Mouse (Mus musculus) embryonic facial prominence, embryonic 12.5 days (tissue): Measurements from ENCODE around the gene Eif1ax. TPM values are rescaled to one million over a fixed set of nuclear protein-coding genes. Genes with fewer than 3 reads are reported as not detected.
"Not testable (repeated sequence)": the region's sequence is repeated elsewhere in the genome, so short reads cannot be mapped to it uniquely, and the experiment has no call there.

ENCODE experiments used
- ATAC-seq: fragments of 200-750 bp; cut with Nextera tagmentation; 2 replicates; pipeline ENCODE4 v1.8.0; 2017; ENCODE audit not compliant: insufficient number of reproducible peaks, insufficient read depth, low FRiP score, low TSS enrichment
- H3K27ac ChIP-seq: fragments of 300-500 bp; sonication (generic); 2 replicates; pipeline ENCODE4 v1.5.1; 2016; ENCODE audit warnings: mild to moderate bottlenecking
- H3K27me3 ChIP-seq: fragments of 300-500 bp; sonication (generic); 2 replicates; pipeline ENCODE4 v1.6.1; 2016; ENCODE audit warnings: mild to moderate bottlenecking, moderate library complexity
- H3K36me3 ChIP-seq: fragments of 300-500 bp; sonication (generic); 2 replicates; pipeline ENCODE4 v1.6.1; 2016; ENCODE audit warnings: mild to moderate bottlenecking
- H3K4me1 ChIP-seq: fragments of 300-500 bp; sonication (generic); 2 replicates; pipeline ENCODE4 v1.6.1; 2016
- H3K4me2 ChIP-seq: fragments of 300-500 bp; sonication (generic); replicated peaks from 2 replicates; pipeline ENCODE4 v1.6.1; 2016; ENCODE audit warnings: mild to moderate bottlenecking, moderate library complexity
- H3K4me3 ChIP-seq: fragments of 300-500 bp; sonication (generic); 2 replicates; pipeline ENCODE4 v1.5.1; 2016; ENCODE audit warnings: mild to moderate bottlenecking
- H3K9ac ChIP-seq: fragments of 300-500 bp; sonication (generic); 2 replicates; pipeline ENCODE4 v1.6.1; 2016; ENCODE audit warnings: mild to moderate bottlenecking, moderate library complexity
- H3K9me3 ChIP-seq: fragments of 300-500 bp; sonication (generic); 2 replicates; pipeline ENCODE4 v1.6.1; 2016; ENCODE audit warnings: mild to moderate bottlenecking, moderate library complexity
- WGBS: fragments of 180-500 bp; shearing (Covaris S2); methylation state at CpG from one replicate; pipeline ENCODE4 v1.1.7; 2016; 5-methylcytosine and 5-hydroxymethylcytosine counted together
- polyA plus RNA-seq: library from polyadenylated mRNA; unstranded; fragments of >200 nt; fragmentation: Nextera tagmentation; extraction: Ambion mirVana; gene quantifications from 2 replicates; pipeline ENCODE4 v1.2.1, GENCODE M21; 2016

Gene Eif1ax
- polyA plus RNA-seq = 122 and 137 TPM in 2 replicates

DNA sequence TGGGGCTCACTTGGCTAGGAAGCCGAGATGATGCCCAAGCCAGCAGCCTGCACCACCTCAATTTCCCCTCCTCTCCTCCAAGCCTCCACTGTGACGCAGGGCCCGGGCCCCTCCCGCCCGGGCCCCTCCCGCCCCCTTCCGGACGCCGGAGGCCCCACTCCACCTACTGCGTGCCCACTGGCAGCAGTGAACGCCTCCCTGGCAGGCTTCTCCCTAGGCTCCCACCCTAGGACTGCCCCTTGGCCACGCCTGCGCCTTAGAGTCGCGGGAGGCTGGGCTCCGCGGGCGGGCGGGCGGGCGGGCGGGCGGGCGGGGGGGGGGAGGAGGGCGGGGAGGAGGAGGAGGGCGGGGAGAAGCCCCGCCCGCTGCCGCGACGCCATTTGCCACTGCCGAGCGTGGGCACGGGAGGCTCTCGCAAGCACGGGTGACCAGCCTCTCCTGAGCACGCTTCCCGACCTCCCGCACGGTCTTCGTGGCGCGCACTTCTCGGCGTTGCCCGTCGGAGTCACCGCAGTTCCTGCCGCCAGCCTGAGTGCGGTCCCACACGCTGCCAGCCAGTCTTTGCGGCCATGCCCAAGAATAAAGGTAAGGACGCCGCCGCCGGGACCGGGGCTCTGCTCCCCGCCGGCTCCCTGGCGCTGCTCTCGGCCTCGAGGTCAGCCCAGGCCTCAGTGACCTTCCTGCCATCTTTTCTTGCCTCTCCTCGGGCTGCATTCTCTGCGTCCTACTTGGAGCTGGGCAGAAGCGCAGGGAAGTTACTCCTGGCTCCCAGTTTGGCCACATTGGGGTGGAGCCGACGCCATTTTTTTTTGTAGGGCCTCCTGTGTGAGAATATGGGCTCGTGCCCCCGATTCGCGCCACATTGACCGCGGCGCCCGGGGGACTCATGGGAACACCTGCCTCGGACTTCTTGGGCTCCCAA is at the start of gene Eif1ax:
Gene Eif1ax, plus strand, starts transcription at position 348 of the 922 bp plus-strand sequence.
- H3K9me3 ChIP-seq = no peaks in the 10 kb centered on the region
- 24% methylated on average over 58 of the region's 76 CpGs for WGBS
- peak within 1 kb of the TSS; percentile 63; the same call in 1 of the 2 replicates for H3K27ac ChIP-seq

DNA sequence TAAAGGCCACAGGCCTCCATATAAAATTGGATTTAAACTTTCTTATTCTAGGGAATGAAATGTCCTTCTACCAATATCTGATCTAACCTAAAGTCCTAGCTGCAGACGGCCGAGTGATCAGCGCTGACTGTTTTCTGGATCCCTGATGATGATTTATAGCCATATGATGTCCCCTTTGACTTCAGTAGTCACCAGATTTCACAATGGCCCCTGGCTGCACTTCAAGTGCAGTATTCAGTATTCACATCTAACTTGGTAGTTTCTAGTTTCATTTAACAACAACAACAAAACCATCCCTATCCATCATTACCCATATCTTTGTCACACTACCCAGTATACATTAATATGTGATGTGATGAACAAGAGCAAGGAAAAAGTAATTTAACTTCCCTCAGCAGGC is 7.5 kb upstream of the Eif1ax start:
- ATAC-seq = no peak
- Histone ChIP-seq H3K27ac (no peak overlapping the region), H3K9me3 (no peaks in the 10 kb centered on the region), H3K36me3 (0 out of 2 replicates have a peak, but pooled peaks cover 6% of the 10 kb centered on the region), H3K4me2 (no peak overlapping the region), H3K27me3 (no peaks in the 10 kb centered on the region), H3K4me1 (no peaks in the 10 kb centered on the region), H3K4me3 (no peak overlapping the region), H3K9ac (no peak overlapping the region)
- 86% methylated on average over 3 of the region's 3 CpGs for WGBS

More for the DNA sequence above, at the start of gene Eif1ax:
- Histone ChIP-seq H3K9ac (peak within 1 kb of the TSS; percentile 60), H3K4me2 (peak within 1 kb of the TSS; percentile 48), H3K36me3 (no peaks in the 10 kb centered on the region), H3K4me1 (no peaks in the 10 kb centered on the region), H3K27me3 (0 out of 2 replicates have a peak, but pooled peaks cover 3% of the 10 kb centered on the region), H3K4me3 (peak within 1 kb of the TSS; percentile 61)
- ATAC-seq = peak; percentile 97

DNA sequence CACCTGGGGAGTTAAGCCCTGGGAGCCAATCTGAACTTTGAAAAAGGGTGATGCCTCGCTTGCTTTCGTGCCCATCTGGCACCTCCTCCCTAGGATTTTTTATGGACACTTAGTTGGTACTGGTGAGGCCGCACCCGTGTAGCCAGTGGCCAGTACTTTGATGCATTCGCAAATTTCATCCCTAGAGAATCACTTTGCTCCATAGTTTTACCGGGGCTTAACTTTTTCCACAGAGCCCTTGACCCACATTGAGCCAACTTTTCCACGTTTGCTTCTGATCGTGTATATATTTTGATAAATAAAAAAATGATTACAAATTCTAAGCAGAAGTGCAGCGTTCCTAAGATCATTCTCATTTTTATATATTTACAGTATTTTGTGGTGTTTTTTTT is 771 bp downstream of the Eif1ax start:
- Histone ChIP-seq H3K9ac (peak overlapping the region; percentile 60), H3K9me3 (no peaks in the 10 kb centered on the region), H3K36me3 (peaks cover 2% of the 10 kb centered on the region; the same call in 1 of the 2 replicates), H3K27ac (peak overlapping the region; percentile 63; the same call in 1 of the 2 replicates), H3K4me1 (no peaks in the 10 kb centered on the region), H3K4me3 (peak overlapping the region; percentile 61), H3K27me3 (0 out of 2 replicates have a peak, but pooled peaks cover 3% of the 10 kb centered on the region), H3K4me2 (peak overlapping the region; percentile 48)
- 17% methylated on average over 9 of the region's 9 CpGs for WGBS
- ATAC-seq = no peak

DNA sequence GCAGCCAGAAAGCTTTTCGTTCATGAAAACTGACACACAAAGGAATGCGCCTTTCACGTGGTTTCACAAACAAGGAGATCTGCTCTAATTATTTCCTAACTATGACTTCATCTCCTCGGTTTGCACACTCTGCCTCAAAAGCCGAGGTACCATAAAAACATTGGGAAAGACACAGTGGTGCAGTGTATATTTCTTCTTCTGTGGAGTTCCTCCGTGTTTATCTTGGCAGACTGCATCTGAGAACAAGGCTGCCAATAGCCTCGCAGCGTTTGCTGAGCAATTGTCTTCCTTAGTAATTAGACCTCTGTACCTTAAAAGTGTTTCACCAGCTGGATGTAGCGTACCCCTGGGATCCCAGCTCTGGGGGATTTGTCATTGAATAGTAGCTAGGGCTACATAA is 15.1 kb downstream of the Eif1ax start:
- H3K27ac ChIP-seq = no peak overlapping the region
- H3K27me3 ChIP-seq = no peaks in the 10 kb centered on the region
- no peak overlapping the region for H3K4me3 ChIP-seq
- no peaks in the 10 kb centered on the region for H3K4me1 ChIP-seq
- no peak overlapping the region for H3K9ac ChIP-seq
- 77% methylated on average over 9 of the region's 9 CpGs for WGBS
- ATAC-seq = no peak
- H3K9me3 ChIP-seq = no peaks in the 10 kb centered on the region
- no peaks in the 10 kb centered on the region for H3K36me3 ChIP-seq
- H3K4me2 ChIP-seq = no peak overlapping the region

DNA sequence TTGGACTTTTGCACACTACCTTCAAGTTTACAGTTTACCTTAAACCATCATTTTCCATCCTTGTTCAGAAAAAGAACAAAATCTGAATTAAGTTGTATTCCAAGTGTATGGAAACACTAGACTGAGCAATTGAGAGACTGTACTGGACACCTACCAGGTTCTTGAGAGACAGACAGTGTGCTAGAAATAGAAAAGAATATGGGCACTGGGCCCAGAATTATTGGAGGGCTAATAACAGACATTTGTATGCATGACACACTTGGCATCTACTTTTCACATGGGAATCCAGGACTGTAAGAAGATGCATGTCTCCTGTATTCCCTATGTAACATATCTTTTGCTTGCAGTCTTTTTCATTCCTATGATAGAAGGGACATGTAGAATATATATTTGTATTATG is 17.0 kb downstream of the Eif1ax start:
- Histone ChIP-seq H3K9ac (no peak overlapping the region), H3K4me3 (no peak overlapping the region), H3K27me3 (no peaks in the 10 kb centered on the region), H3K4me2 (no peak overlapping the region), H3K36me3 (no peaks in the 10 kb centered on the region), H3K4me1 (no peaks in the 10 kb centered on the region), H3K27ac (no peak overlapping the region), H3K9me3 (no peaks in the 10 kb centered on the region)
- ATAC-seq = no peak

DNA sequence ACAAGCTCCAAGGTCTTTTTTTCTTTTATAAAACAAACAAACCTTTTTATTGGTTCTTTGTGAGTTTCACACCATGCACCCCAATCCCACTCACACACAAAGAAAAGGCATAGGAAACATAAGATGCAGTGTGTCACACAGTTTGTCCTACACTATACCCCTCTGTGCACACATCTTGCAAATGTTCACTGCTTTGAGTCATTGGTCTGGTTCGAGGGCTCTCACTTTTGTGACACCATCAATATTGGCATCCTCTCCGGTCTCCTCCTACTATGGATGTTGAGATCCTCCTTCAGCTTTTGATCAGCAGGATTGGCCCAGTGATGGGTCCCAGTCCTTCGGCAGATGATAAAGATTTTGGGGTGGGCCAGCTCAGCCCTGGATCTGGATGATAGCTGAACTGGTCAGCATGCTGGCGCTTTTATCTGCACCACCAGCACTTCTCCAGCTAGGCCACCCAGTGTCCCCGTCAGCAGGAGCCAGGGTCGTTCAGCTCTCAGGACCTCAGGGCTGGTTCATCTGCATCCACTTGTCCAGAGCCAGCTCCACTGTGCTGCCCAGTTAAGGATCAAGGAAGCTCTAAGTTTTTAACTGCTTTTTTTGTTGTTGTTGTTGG is 18.5 kb downstream of the Eif1ax start:
- H3K9ac ChIP-seq = no peak overlapping the region
- H3K9me3 ChIP-seq = no peaks in the 10 kb centered on the region
- WGBS = 80% methylated on average over 6 of the region's 6 CpGs
- H3K4me3 ChIP-seq = no peak overlapping the region
- H3K4me1 ChIP-seq = no peaks in the 10 kb centered on the region
- no peak overlapping the region for H3K4me2 ChIP-seq
- ATAC-seq = no peak
- H3K27me3 ChIP-seq = no peaks in the 10 kb centered on the region
- no peaks in the 10 kb centered on the region for H3K36me3 ChIP-seq
- no peak overlapping the region for H3K27ac ChIP-seq

DNA sequence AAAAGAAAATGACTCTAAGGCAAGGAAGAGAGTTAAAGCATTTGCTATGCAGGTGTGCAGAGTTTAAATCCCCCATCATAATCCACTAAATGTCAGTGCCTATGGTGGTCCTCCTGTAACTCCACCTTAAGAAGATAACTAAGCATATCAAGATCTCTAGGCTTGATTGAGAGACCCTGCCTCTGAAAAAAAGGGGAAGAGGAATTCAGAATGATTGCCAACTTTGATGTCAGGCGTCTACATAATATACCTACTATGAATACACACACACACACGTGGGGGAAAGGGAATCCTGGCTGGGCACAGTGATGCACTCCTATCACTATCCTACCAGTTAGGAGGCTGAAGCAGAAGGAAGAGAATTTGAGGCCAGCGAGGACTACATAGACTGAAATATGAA is 19.3 kb downstream of the Eif1ax start:
- no peaks in the 10 kb centered on the region for H3K4me1 ChIP-seq

DNA sequence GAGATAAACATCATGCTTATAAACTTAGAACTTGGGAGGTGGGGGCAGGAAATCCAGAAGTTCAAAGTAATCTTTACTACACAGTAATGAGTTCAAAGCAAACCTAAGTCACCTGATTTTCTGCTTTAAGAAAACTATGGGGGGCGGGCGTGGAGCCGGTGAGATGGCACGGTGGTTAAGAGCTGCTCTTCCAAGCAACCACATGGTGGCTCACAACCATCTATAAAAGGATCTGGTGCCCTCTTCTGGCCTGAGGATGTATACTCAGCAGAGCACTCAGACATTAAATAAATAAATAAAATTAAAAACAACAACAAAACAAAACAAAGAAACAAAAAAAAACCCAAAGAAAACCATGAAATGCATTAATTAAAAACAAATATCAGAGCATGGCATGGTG is 37.3 kb downstream of the Eif1ax start:
- Histone ChIP-seq H3K36me3 (no peaks in the 10 kb centered on the region), H3K9me3 (no peaks in the 10 kb centered on the region), H3K4me1 (no peaks in the 10 kb centered on the region), H3K27ac (no peak overlapping the region), H3K9ac (no peak overlapping the region), H3K27me3 (peaks cover 12% of the 10 kb centered on the region), H3K4me3 (no peak overlapping the region), H3K4me2 (no peak overlapping the region)
- WGBS = 39% methylated on average over 4 of the region's 4 CpGs
- no peak for ATAC-seq

More for the DNA sequence above, 19.3 kb downstream of the Eif1ax start:
- Histone ChIP-seq H3K27ac (no peak overlapping the region), H3K27me3 (no peaks in the 10 kb centered on the region), H3K4me3 (no peak overlapping the region), H3K36me3 (no peaks in the 10 kb centered on the region), H3K9ac (no peak overlapping the region), H3K9me3 (no peaks in the 10 kb centered on the region), H3K4me2 (no peak overlapping the region)
- ATAC-seq = no peak
- 81% methylated on average over 3 of the region's 3 CpGs for WGBS

DNA sequence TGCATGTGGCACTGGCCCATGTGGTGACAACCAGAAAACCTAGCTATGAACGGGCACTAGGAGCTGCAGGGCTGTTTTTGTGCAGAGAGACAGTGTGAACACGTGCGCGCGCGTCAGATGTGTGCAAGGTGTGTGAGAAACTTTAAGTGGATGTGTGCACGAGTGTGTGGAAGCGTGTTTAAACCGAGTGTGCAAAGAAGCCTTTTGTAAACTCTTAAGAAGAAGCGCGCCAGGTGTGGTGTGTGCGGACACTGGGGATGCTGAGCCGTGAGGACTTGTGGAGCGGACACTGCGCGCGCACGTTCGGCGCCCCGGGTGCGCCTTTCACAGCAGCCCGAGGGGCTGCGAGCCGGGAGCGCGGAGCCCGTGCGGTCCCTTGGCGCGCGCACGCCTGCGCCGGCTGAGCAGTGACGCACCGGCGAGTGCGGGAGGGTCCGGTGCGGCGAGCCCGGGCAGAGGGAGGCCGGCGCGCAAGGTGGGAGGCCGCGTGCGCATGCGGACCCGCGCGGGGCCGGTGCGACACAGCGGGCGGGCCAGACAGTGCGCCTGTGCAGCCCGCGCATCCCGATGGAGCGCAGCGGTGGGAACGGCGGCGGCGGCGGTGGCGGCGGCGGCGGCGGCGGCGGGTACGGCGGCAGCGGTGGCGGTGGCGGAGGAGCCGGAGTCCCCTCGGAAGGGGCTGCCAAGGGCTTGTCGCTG is 42.3 kb downstream of the Eif1ax start, which contains the start of gene Map7d2:
Gene Map7d2, plus strand, starts transcription at position 443 of the 699 bp plus-strand sequence.
- peak within 1 kb of the TSS; percentile 88 for H3K4me2 ChIP-seq
- H3K9ac ChIP-seq = peak within 1 kb of the TSS; percentile 42; the same call in 1 of the 2 replicates
- WGBS = 31% methylated on average over 50 of the region's 83 CpGs
- H3K4me3 ChIP-seq = peak within 1 kb of the TSS; percentile 52
- no peak within 1 kb of the TSS for H3K27ac ChIP-seq
- no peaks in the 10 kb centered on the region for H3K36me3 ChIP-seq
- peak; percentile 67; the same call in 1 of the 2 replicates for ATAC-seq
- H3K27me3 ChIP-seq = peaks cover 36% of the 10 kb centered on the region
- no peaks in the 10 kb centered on the region for H3K4me1 ChIP-seq
- H3K9me3 ChIP-seq = no peaks in the 10 kb centered on the region

DNA sequence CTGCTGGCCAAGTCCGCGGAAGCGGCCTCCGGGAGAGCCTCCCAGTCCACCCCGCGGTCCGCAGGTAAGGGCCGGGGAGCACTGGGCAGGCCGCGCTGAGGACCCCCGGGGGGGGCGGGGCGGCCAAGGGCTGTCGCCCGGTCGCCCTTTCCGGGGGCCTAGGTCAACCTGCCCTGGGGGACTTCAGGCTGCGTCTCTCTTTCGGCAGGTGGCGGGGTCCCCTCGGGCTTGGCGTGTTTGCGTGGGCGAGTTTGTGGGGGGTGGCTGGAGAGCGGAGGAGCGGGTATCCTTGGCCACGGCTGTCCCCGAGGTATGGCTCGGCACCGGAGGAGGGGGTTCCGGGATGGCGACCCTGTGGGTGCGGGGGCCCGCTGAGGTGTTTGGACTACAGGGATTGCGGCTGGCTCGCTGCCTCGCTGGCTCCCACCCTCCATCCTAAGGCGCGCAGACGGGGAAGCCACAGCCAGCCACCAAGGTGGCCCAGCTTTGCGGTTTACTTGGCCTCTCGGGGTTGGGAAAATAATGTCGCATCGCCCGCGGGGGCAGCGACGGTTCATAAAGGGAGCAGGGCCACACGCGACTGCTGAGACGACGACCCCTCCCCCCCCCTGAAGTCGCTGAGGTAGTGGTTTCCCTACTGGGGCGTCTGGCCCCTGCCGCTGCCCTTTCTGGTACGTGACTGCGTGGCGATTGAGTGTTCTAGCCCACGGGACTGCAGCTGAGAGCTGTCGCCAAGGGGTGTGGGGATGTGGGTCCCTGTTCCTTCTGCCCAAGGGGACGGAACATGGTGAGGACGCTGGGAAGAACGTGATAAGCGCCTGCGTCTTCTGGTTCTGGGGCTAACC is 43.1 kb downstream of the Eif1ax start:
- H3K4me3 ChIP-seq = peak overlapping the region; percentile 52
- H3K27ac ChIP-seq = no peak overlapping the region
- no peaks in the 10 kb centered on the region for H3K36me3 ChIP-seq
- no peaks in the 10 kb centered on the region for H3K9me3 ChIP-seq
- H3K4me2 ChIP-seq = peak overlapping the region; percentile 88
- no peak for ATAC-seq
- H3K27me3 ChIP-seq = peaks cover 36% of the 10 kb centered on the region
- H3K9ac ChIP-seq = peak overlapping the region; percentile 42; the same call in 1 of the 2 replicates
- 13% methylated on average over 49 of the region's 65 CpGs for WGBS
- no peaks in the 10 kb centered on the region for H3K4me1 ChIP-seq

DNA sequence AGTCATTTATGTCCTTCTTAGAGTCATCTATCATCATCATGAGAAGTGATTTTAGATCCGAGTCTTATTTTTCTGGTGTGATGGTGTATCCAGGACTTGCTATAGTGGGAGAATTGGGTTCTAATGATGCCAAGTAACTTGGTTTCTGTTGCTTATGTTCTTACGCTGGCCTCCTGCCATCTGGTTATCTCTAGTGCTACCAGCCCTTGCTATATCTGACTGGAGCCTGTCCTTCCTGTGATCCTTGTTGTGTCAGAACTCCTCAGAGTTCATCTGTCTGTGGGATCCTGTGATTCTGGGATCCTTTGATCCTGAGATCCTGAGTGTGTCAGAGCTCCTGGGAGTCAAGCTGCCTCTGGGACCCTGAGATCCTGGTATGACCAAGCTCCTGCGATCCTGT is 58.5 kb downstream of the Eif1ax start:
- not testable (repeated sequence) for H3K9me3 ChIP-seq, H3K27me3 ChIP-seq, H3K4me3 ChIP-seq, H3K4me1 ChIP-seq, H3K4me2 ChIP-seq, H3K36me3 ChIP-seq, H3K9ac ChIP-seq, ATAC-seq, H3K27ac ChIP-seq
- WGBS = 91% methylated on average over 3 of the region's 3 CpGs
